Mouse (Mus musculus) hindbrain, embryonic 13.5 days (tissue): ENCODE measurements at regions not wholly inside any gene's neighbourhood (a gene's known extent, or its start where the extent isn't known, plus 50 kb on each side); places are given as distances from the start of the nearest gene placed in this dataset.
A peak's percentile ranks its signal among the peaks of the same experiment; 100 is the strongest.

ENCODE experiments used
- ATAC-seq: fragments of 200-750 bp; cut with Nextera tagmentation; 2 replicates; pipeline ENCODE4 v1.8.0; 2017; ENCODE audit warnings: moderate TSS enrichment; ENCODE audit not compliant: low FRiP score
- H3K27ac ChIP-seq: fragments of 300-500 bp; sonication (generic); 2 replicates; pipeline ENCODE4 v1.5.1; 2015; ENCODE audit warnings: inconsistent platforms, mild to moderate bottlenecking, moderate library complexity
- H3K27me3 ChIP-seq: fragments of 300-500 bp; sonication (generic); 2 replicates; pipeline ENCODE4 v1.6.1; 2015; ENCODE audit warnings: mild to moderate bottlenecking, inconsistent platforms
- H3K36me3 ChIP-seq: fragments of 300-500 bp; sonication (generic); 2 replicates; pipeline ENCODE4 v1.6.1; 2015; ENCODE audit warnings: mild to moderate bottlenecking, inconsistent platforms
- H3K4me1 ChIP-seq: fragments of 300-500 bp; sonication (generic); replicated peaks from 2 replicates; pipeline ENCODE4 v1.6.1; 2015; ENCODE audit warnings: inconsistent platforms
- H3K4me2 ChIP-seq: fragments of 300-500 bp; sonication (generic); 2 replicates; pipeline ENCODE4 v1.6.1; 2015; ENCODE audit warnings: inconsistent platforms, mild to moderate bottlenecking, moderate library complexity
- H3K4me3 ChIP-seq: fragments of 300-500 bp; sonication (generic); 2 replicates; pipeline ENCODE4 v1.5.1; 2015; ENCODE audit warnings: mild to moderate bottlenecking, inconsistent platforms
- H3K9ac ChIP-seq: fragments of 300-500 bp; sonication (generic); 2 replicates; pipeline ENCODE4 v1.6.1; 2015; ENCODE audit warnings: mild to moderate bottlenecking, inconsistent platforms
- H3K9me3 ChIP-seq: fragments of 300-500 bp; sonication (generic); 2 replicates; pipeline ENCODE4 v1.6.1; 2016; ENCODE audit warnings: inconsistent platforms
- WGBS: fragments of 180-500 bp; shearing (Covaris S2); methylation state at CpG from one replicate; pipeline ENCODE4 v1.1.7; 2015; 5-methylcytosine and 5-hydroxymethylcytosine counted together

DNA sequence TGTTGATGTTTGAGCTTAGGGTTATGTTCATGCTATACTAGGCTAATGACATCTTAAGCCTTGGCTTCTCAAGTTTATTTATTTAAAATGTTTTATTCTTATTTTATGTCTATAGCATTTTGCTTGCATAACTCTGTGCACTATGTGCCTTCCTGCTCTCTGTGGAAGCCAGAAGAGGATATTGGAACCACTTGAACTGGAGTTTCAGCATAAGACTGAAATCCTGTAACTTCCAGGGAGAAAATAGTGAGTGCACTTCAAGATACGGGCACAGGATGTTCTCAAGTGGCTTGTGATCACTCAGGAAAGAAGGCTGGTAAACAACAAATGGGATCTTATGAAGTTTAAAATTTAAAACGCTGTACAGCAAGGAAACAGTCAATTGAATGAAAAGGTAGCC is 257.0 kb upstream of the Gm10131 start:
- Histone ChIP-seq H3K27me3 (no peaks in the 10 kb centered on the region), H3K27ac (no peak overlapping the region), H3K4me1 (peaks cover 33% of the 10 kb centered on the region), H3K36me3 (no peaks in the 10 kb centered on the region), H3K4me2 (no peak overlapping the region), H3K9me3 (no peaks in the 10 kb centered on the region), H3K9ac (no peak overlapping the region), H3K4me3 (no peak overlapping the region)
- ATAC-seq: no peak
- WGBS: 80% methylated on average over 2 of the region's 2 CpGs

DNA sequence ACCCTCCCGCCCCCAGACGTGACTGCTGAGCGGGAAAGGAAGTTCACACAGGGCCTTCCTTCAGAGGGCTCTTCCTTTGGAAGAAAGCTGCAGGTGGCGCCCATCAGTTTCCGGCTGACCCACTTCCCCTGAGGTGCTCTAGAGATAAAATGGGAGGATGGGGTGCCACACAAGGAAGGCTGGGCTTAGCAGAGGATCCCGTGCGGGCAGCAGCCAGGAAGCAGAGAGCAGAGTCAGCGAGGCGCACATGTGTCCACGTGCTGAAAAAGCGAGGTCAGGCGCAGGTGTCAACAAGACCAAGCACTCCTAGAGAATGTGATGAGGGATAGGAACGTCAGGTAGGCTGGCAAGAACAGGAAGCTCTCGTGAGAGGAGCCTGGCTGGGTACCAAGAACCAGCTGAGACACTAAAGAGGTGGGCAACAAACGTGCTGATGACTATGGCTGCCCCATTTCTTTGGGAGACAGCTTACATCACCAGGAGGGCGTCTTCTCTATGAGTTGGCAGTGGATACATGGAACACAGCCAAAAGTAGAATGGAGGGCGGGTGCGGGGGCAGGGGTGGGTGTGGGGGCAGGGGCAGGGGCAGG is 253.0 kb upstream of the Gm10131 start:
- 74% methylated on average over 18 of the region's 18 CpGs for WGBS
- Histone ChIP-seq H3K4me2 (no peak overlapping the region), H3K27me3 (no peaks in the 10 kb centered on the region), H3K36me3 (no peaks in the 10 kb centered on the region), H3K9ac (no peak overlapping the region), H3K9me3 (no peaks in the 10 kb centered on the region), H3K4me1 (peaks cover 14% of the 10 kb centered on the region), H3K27ac (no peak overlapping the region), H3K4me3 (no peak overlapping the region)
- no peak for ATAC-seq

DNA sequence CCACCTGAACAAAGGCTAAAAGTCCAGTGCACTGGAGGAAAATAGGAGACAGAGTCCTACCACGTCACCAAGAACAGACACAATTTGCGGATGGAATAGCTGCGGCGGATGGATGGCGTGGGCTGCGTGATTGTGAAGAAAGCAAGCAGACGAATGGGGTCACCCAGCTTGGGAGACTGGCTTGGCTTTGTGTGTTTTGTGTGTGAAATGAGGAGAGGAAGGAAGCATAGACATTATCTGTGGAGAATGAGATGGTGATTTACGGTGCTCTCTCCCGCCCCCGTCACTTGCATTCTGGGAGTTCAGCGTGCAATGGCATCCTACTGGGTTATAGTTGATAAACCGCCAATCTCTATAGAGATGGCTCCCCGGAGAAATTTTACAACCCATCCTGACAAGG is 252.1 kb upstream of the Gm10131 start:
- H3K4me3 ChIP-seq: peak overlapping the region; percentile 22
- H3K36me3 ChIP-seq: no peaks in the 10 kb centered on the region
- H3K27me3 ChIP-seq: no peaks in the 10 kb centered on the region
- H3K27ac ChIP-seq: peak overlapping the region; percentile 77
- 0 out of 2 replicates have a peak, but pooled peaks have one; percentile 15 for ATAC-seq
- H3K4me2 ChIP-seq: peak overlapping the region; percentile 40
- 40% methylated on average over 13 of the region's 13 CpGs for WGBS
- H3K4me1 ChIP-seq: peaks cover 17% of the 10 kb centered on the region
- no peaks in the 10 kb centered on the region for H3K9me3 ChIP-seq
- peak overlapping the region; percentile 61 for H3K9ac ChIP-seq

DNA sequence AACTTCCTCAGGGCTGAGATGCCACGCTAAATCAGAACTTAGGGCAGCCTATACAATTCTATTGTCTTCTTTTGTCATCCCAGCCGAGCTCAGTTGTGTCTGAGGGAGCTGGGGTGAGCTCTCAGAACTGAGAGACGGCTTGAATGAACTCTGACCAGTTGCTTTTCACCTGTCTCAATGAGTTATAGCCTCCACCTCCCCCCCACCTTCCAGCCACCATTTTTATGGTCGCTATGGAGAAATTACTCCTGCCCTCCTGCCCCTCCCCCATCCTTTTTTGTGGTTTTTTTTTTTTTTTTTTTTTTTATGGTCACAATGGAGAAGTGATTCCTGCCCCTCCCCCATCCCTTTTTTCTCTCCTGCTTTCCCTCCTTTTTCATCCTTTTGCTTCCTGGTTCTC is 251.6 kb upstream of the Gm10131 start:
- no peaks in the 10 kb centered on the region for H3K36me3 ChIP-seq
- peak overlapping the region; percentile 40 for H3K4me2 ChIP-seq
- no peak for ATAC-seq
- H3K4me1 ChIP-seq: peaks cover 17% of the 10 kb centered on the region
- peak overlapping the region; percentile 77; the same call in 1 of the 2 replicates for H3K27ac ChIP-seq
- H3K27me3 ChIP-seq: no peaks in the 10 kb centered on the region
- WGBS: 23% methylated on average over 4 of the region's 4 CpGs
- 0 out of 2 replicates have a peak overlapping the region, but pooled peaks have one; percentile 61 for H3K9ac ChIP-seq
- H3K9me3 ChIP-seq: no peaks in the 10 kb centered on the region
- no peak overlapping the region for H3K4me3 ChIP-seq

DNA sequence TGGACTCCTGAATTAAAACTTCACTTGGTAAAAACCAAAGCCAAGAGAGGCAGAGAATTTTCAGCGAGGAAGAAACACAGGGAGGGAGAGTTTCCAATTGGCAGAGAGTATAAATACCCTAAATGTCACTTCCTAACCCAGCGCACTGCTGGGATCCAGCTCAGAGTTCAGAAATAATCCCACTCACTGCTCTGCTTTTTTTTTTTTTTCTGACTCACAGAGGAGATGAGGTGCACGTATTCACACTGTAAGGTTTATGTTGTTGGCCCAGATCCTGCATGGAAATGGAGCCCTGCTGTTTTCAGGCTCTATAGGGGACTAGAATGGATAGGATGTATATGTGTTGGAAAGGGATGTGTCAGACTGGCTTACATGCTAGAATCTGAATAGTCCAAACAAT is 249.8 kb upstream of the Gm10131 start:
- H3K4me3 ChIP-seq: no peak overlapping the region
- H3K9ac ChIP-seq: no peak overlapping the region
- H3K27ac ChIP-seq: no peak overlapping the region
- H3K4me2 ChIP-seq: no peak overlapping the region
- no peak for ATAC-seq
- H3K9me3 ChIP-seq: no peaks in the 10 kb centered on the region
- H3K4me1 ChIP-seq: peaks cover 17% of the 10 kb centered on the region
- no peaks in the 10 kb centered on the region for H3K36me3 ChIP-seq
- 82% methylated on average over 3 of the region's 3 CpGs for WGBS
- no peaks in the 10 kb centered on the region for H3K27me3 ChIP-seq

DNA sequence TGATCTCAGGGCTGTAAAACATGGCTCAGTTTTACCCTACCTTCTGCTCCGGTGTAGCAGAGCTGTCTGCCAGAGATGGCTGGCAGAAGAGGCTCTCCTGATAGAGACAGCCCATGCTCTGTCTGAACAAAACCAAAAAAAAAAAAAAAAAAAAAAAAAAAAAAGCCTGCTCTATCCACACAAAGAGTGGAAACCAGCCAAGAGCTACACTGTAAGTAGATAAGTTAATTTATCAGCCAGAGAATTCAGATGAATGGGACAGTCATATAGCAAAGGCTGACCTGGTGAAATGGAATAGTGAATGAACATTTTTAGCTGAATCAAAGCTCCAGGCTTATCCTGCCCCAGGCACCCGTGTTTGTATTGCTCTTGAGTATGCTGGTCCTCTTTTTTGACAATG is 248.2 kb upstream of the Gm10131 start:
- H3K4me2 ChIP-seq: no peak overlapping the region
- no peak overlapping the region for H3K9ac ChIP-seq
- no peaks in the 10 kb centered on the region for H3K36me3 ChIP-seq
- peaks cover 17% of the 10 kb centered on the region for H3K4me1 ChIP-seq
- no peak overlapping the region for H3K4me3 ChIP-seq
- 48% methylated on average over 2 of the region's 2 CpGs for WGBS
- no peaks in the 10 kb centered on the region for H3K27me3 ChIP-seq
- no peak for ATAC-seq
- peak overlapping the region; percentile 36; the same call in 1 of the 2 replicates for H3K27ac ChIP-seq
- no peaks in the 10 kb centered on the region for H3K9me3 ChIP-seq

DNA sequence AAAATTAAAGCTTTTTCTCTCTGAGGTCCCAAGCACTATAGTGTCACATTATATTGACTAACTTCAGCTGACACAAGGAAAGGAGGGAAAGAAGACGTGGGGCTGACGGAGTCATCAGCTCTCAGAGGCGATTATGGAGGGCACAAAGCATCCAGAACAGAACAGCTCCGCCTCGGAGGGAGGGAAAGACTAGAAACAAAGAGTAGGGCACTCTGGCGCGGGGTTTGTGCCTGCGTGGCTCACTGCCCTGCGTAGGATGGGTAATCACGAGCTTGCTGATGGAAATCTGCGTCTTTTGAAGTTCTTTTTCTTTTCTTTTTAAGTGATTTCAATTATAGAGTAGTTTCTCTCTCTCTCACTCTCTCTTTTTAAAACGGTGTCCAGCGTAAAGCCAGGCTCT is 243.5 kb upstream of the Gm10131 start:
- Histone ChIP-seq H3K36me3 (no peaks in the 10 kb centered on the region), H3K4me1 (peaks cover 15% of the 10 kb centered on the region; the same call in 1 of the 2 replicates), H3K9ac (no peak overlapping the region), H3K27me3 (no peaks in the 10 kb centered on the region), H3K27ac (no peak overlapping the region), H3K4me3 (no peak overlapping the region), H3K4me2 (no peak overlapping the region), H3K9me3 (no peaks in the 10 kb centered on the region)
- 47% methylated on average over 13 of the region's 13 CpGs for WGBS
- ATAC-seq: no peak

DNA sequence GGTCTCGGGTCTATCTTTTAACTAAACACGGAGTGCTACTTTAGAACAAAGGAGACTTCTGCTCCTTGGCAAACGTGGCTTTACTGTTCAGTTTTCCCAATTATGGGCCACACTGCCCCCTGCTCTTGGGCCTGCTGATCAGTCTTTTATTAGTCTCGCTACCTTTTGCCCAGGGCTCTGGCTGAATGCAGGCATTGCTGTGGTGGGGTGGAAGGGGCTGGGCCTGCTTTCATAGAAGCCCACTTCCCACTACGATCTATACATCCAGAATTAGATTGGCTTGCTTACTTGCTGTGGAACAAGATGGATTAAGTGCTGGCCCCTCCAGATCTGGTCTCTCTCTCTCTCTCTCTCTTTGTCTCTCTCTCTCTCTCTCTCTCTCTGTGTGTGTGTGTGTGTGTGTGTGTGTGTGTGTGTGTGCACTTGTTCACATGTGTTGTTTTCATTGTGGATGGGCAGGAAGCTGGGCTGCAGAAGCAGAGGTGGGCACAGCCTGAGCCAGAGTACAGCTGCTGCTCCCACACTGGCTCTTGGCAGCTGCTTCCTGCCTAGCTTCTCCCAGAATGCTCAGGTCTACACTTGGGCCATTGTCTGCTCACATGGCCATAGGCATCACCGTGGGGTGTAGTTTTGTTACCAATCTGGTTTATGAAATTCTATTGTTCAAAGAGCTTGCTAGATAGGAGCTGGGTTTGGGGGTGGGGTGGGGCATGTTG is 241.8 kb upstream of the Gm10131 start:
- H3K36me3 ChIP-seq: no peaks in the 10 kb centered on the region
- no peak overlapping the region for H3K4me2 ChIP-seq
- ATAC-seq: peak; percentile 54; the same call in 1 of the 2 replicates
- peak overlapping the region; percentile 70 for H3K27ac ChIP-seq
- H3K9me3 ChIP-seq: no peaks in the 10 kb centered on the region
- H3K27me3 ChIP-seq: no peaks in the 10 kb centered on the region
- 45% methylated on average over 6 of the region's 6 CpGs for WGBS
- no peak overlapping the region for H3K4me3 ChIP-seq
- peaks cover 12% of the 10 kb centered on the region; the same call in 1 of the 2 replicates for H3K4me1 ChIP-seq
- H3K9ac ChIP-seq: no peak overlapping the region

DNA sequence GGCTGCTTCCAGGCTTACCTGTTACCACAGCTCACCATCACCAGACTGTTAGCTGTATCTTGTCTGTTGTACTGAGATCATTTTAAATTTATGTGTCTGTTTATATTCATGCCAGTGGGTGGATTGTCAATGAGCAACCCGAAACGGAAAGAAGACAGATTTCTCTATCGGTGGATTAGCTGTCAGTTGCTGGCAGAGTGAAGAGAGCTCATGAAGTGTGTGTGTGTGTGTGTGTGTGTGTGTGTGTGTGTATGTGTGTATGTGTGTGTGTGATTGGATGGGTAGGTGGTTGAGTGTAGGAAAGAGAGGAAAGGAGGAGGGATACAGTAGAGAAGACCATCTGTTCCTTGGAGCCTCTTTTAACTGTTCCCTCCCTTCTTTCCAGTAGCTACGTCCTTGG is 223.3 kb upstream of the Gm10131 start:
- Histone ChIP-seq H3K9ac (no peak overlapping the region), H3K4me3 (no peak overlapping the region), H3K27ac (no peak overlapping the region), H3K4me1 (no peaks in the 10 kb centered on the region), H3K9me3 (no peaks in the 10 kb centered on the region), H3K27me3 (no peaks in the 10 kb centered on the region), H3K36me3 (no peaks in the 10 kb centered on the region), H3K4me2 (no peak overlapping the region)
- WGBS: 93% methylated on average over 4 of the region's 4 CpGs
- no peak for ATAC-seq

DNA sequence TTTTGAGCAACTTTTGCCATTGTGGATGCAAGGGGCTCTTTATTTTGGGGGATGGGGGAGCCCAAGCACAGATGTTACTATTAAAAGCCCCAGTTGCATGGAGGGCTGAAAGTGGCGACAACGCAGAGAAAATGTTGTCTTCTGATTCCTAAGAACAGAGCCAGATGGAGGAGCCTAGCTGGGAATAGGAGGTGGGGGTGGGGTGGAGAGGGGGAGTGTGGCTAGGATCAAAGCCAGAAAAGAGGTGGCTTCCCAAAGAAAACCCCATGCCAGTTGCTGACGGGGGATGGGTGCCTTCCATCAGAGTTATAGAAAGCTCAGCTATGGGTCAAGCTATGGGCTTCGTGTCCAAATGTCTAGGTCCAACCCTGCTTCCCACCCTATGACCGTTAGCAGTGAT is 220.1 kb upstream of the Gm10131 start:
- Histone ChIP-seq H3K4me2 (no peak overlapping the region), H3K4me1 (peaks cover 16% of the 10 kb centered on the region), H3K27me3 (0 out of 2 replicates have a peak, but pooled peaks cover 7% of the 10 kb centered on the region), H3K36me3 (no peaks in the 10 kb centered on the region), H3K4me3 (no peak overlapping the region), H3K9me3 (no peaks in the 10 kb centered on the region), H3K9ac (no peak overlapping the region), H3K27ac (no peak overlapping the region)
- whole genome bisulfite sequencing: 59% methylated on average over 5 of the region's 5 CpGs
- ATAC-seq: no peak

DNA sequence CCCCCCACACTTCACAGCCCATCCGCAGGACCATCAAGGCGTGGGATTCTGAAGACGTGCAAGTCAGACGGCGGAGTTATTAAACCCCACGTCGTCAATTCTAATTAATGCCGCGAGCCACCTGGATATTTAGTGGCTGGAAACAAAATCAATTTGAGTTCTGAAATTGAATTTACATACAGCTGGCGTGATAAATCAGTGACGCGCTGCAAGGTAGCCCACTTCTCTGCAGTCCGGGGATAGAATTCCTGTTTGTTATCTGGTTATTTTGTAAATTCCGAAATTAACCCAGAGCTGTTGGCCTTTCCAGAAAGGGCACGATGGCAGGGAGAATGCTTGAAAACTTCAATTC is 215.1 kb upstream of the Gm10131 start:
- Histone ChIP-seq H3K9me3 (no peaks in the 10 kb centered on the region), H3K36me3 (no peaks in the 10 kb centered on the region), H3K4me3 (peak overlapping the region; percentile 36), H3K4me1 (peaks cover 47% of the 10 kb centered on the region), H3K27me3 (0 out of 2 replicates have a peak, but pooled peaks cover 7% of the 10 kb centered on the region), H3K4me2 (peak overlapping the region; percentile 59), H3K9ac (peak overlapping the region; percentile 64), H3K27ac (peak overlapping the region; percentile 94)
- ATAC-seq: peak; percentile 14
- 5% methylated on average over 15 of the region's 15 CpGs for WGBS

DNA sequence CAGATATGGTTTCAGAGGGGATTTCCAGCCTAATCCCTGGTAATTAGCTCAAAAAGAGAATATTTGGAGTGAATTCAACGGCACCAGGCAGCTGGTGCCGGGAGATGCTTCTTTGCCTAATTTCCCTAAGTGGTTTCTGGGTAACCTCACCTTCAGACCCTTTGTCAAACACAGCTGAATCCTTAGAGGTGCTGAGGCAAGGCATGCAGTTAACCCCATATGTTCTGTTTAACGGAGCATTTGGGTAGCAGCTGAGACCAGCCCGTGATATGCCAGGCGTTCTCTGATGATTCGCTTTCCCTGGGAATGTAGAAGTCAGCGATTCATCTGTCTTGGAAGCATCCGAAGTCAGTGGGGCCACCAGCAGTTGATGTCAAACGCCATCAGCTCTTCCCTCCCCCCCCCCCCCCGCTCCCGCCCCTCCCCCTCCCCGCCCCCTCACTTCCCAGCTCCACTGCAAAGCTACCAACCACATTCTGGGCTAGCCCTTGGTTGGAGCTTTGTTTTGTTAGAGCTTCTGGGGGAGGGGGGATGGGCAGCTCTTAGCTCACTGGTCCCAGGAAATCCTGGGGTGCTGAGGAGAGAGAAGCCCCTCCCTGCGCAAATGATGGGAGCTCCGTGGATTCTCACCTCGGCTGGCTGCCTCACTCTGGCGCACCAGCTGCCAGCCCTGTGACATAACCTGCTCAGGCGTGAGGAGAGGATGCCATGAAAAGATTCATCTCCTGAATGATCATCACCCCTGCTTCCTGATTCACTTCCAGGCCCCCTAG is 214.5 kb upstream of the Gm10131 start:
- Histone ChIP-seq H3K4me2 (peak overlapping the region; percentile 59), H3K4me3 (peak overlapping the region; percentile 36), H3K27ac (peak overlapping the region; percentile 94), H3K36me3 (no peaks in the 10 kb centered on the region), H3K27me3 (0 out of 2 replicates have a peak, but pooled peaks cover 7% of the 10 kb centered on the region), H3K9ac (peak overlapping the region; percentile 64), H3K9me3 (no peaks in the 10 kb centered on the region), H3K4me1 (peaks cover 47% of the 10 kb centered on the region)
- under 1% methylated on average over 13 of the region's 17 CpGs for WGBS
- ATAC-seq: peak; percentile 89
